Mouse (Mus musculus) heart, embryonic 12.5 days (tissue): Measurements from ENCODE around the gene Cpm. TPM values are rescaled to one million over a fixed set of nuclear protein-coding genes. Genes with fewer than 3 reads are reported as not detected.

Experiments
- ATAC-seq: fragments of 200-750 bp; cut with Nextera tagmentation; 2 replicates; pipeline ENCODE4 v1.8.0; 2017; ENCODE audit warnings: moderate TSS enrichment, moderate library complexity; ENCODE audit not compliant: insufficient number of reproducible peaks, low FRiP score
- H3K27ac ChIP-seq: fragments of 300-500 bp; sonication (generic); 2 replicates; pipeline ENCODE4 v1.5.1; 2016; ENCODE audit warnings: mild to moderate bottlenecking, moderate library complexity; ENCODE audit not compliant: poor library complexity, severe bottlenecking
- H3K27me3 ChIP-seq: fragments of 300-500 bp; sonication (generic); replicated peaks from 2 replicates; pipeline ENCODE4 v1.6.1; 2016; ENCODE audit warnings: mild to moderate bottlenecking, moderate library complexity
- H3K36me3 ChIP-seq: fragments of 300-500 bp; sonication (generic); 2 replicates; pipeline ENCODE4 v1.6.1; 2016; ENCODE audit warnings: mild to moderate bottlenecking, moderate library complexity
- H3K4me1 ChIP-seq: fragments of 300-500 bp; sonication (generic); replicated peaks from 2 replicates; pipeline ENCODE4 v1.6.1; 2016; ENCODE audit warnings: mild to moderate bottlenecking
- H3K4me2 ChIP-seq: fragments of 300-500 bp; sonication (generic); 2 replicates; pipeline ENCODE4 v1.6.1; 2016; ENCODE audit warnings: mild to moderate bottlenecking, moderate library complexity
- H3K4me3 ChIP-seq: fragments of 300-500 bp; sonication (generic); 2 replicates; pipeline ENCODE4 v1.5.1; 2016; ENCODE audit warnings: mild to moderate bottlenecking
- H3K9ac ChIP-seq: fragments of 300-500 bp; sonication (generic); 2 replicates; pipeline ENCODE4 v1.6.1; 2016; ENCODE audit warnings: mild to moderate bottlenecking, moderate library complexity
- H3K9me3 ChIP-seq: fragments of 300-500 bp; sonication (generic); replicated peaks from 2 replicates; pipeline ENCODE4 v1.6.1; 2016; ENCODE audit warnings: mild to moderate bottlenecking, moderate library complexity
- WGBS: fragments of 180-500 bp; shearing (Covaris S2); methylation state at CpG from one replicate; pipeline ENCODE4 v1.1.7; 2016; 5-methylcytosine and 5-hydroxymethylcytosine counted together
- polyA plus RNA-seq: library from polyadenylated mRNA; unstranded; fragments of >200 nt; fragmentation: Nextera tagmentation; extraction: Ambion mirVana; gene quantifications from 2 replicates; pipeline ENCODE4 v1.2.1, GENCODE M21; 2016

Gene Cpm
- polyA plus RNA-seq, 1 experiment from 2014 or later: 2.5 TPM

DNA sequence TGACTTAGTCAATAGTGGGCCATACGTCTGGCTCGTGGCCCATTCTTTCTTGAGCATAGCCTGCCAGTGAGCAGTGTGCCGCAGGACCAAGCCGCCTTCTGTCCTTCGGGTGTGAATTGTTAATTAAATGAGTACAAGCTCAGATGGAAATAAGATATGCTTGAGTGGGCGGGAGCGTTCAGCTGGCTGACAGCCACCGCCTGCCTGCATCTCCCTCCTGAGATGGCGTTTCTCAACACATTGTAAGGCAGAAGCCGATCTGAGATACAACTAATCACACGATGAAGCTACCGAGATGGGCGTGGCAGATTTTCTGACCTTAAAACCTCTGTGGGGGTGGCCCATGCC is 17.8 kb downstream of the Cpm start:
- H3K4me2 ChIP-seq: no peak overlapping the region
- H3K9me3 ChIP-seq: no peaks in the 10 kb centered on the region
- WGBS: 89% methylated on average over 13 of the region's 13 CpGs
- H3K27ac ChIP-seq: no peak overlapping the region
- H3K9ac ChIP-seq: no peak overlapping the region
- H3K36me3 ChIP-seq: no peaks in the 10 kb centered on the region
- H3K4me3 ChIP-seq: no peak overlapping the region
- no peaks in the 10 kb centered on the region for H3K4me1 ChIP-seq
- no peak for ATAC-seq
- no peaks in the 10 kb centered on the region for H3K27me3 ChIP-seq

DNA sequence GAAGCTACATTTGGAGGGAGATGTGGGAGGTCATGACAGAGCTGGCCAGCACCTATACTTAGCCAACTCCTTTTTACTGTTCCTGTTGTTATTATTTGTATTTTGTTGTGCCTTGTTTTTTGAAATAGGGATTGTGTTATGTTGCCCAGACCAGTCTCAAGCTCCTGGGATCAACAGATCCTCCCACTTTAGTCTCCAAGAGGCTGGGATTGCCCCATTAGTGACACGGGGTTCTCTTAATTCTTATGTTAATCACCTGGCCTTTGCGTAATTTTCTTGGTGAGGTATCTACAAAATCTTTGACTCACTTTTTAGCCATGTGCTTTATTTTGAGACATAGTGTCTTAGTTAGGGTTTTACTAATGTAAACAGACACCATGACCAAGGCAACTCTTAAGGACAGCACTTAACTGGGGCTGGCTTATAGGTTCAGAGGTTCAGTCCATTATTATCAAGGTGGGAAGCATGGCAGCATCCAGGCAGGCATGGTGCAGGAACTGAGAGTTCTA is 18.7 kb downstream of the Cpm start:
- Histone ChIP-seq H3K9me3 (no peaks in the 10 kb centered on the region), H3K4me2 (no peak overlapping the region), H3K4me3 (no peak overlapping the region), H3K9ac (no peak overlapping the region), H3K36me3 (no peaks in the 10 kb centered on the region), H3K4me1 (no peaks in the 10 kb centered on the region), H3K27me3 (no peaks in the 10 kb centered on the region), H3K27ac (no peak overlapping the region)
- no peak for ATAC-seq
- 80% methylated on average over 2 of the region's 2 CpGs for WGBS

DNA sequence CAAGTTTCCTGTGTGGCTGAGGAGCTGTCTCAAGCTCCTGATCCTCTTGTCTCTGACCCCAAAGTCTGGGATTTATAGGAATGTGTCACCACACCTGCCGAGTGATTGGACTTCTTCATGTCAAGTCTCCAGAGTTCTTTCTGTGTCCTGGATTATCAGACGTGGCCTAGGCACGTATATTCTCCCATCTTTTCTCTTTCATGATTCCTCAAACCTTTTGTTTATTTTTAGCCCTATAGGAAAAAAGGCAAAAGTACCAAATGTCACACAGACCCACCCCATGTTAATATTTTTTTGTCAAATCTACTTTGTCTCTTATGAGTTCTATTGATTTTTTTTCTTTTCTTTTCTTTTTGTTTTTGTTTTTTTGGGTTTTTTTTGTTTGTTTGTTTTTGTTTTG is 19.3 kb downstream of the Cpm start:
- no peak for ATAC-seq
- Histone ChIP-seq H3K27ac (no peak overlapping the region), H3K9ac (no peak overlapping the region), H3K4me3 (no peak overlapping the region), H3K9me3 (no peaks in the 10 kb centered on the region), H3K27me3 (no peaks in the 10 kb centered on the region), H3K4me2 (no peak overlapping the region), H3K36me3 (no peaks in the 10 kb centered on the region), H3K4me1 (no peaks in the 10 kb centered on the region)
- 70% methylated on average over 3 of the region's 3 CpGs for WGBS

DNA sequence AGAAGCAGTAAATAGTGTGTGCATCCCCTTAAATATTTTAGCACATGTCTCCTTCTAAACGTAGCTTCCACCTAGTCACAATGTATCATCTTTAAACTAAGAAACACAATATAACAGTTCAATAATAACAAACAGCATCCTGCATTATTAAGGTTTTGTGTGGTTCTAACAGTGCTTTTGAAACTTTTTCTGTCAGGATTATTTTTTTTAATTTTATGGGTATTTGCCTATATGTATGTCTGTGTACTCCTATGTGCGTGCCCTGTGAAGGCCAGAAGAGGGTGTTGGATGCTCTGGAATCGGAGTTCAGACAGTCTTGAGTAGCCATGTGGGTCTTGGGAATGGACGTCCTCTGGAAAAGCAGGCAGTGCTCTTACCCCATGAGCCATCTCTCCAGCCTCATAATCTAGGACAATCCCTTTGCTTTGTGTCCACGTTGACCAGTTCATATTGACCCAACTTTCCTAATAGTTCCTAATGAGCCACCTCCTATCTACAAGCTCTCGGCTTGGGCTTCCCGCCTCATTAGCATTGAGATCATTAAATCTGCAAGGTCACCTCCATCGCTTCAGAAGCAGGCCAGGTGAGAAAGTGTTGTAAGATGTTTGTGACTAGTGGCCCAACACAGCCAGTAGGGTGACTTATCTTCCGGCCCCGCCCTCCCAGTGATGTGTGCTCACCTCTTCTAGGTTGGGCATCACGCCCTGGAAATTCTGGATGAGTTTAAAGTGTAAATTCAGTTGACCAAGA is 20.2 kb downstream of the Cpm start:
- H3K9ac ChIP-seq: no peak overlapping the region
- H3K27me3 ChIP-seq: no peaks in the 10 kb centered on the region
- no peak for ATAC-seq

GRCm38 (mm10) chr10:117650042-117650655 is 20.8 kb downstream of the Cpm start:
- H3K4me1 ChIP-seq: no peaks in the 10 kb centered on the region
- whole genome bisulfite sequencing: 81% methylated on average over 12 of the region's 12 CpGs
- no peaks in the 10 kb centered on the region for H3K9me3 ChIP-seq
- H3K4me3 ChIP-seq: no peak overlapping the region
- no peak overlapping the region for H3K9ac ChIP-seq
- no peak overlapping the region for H3K27ac ChIP-seq
- H3K4me2 ChIP-seq: no peak overlapping the region
- no peaks in the 10 kb centered on the region for H3K36me3 ChIP-seq
- no peaks in the 10 kb centered on the region for H3K27me3 ChIP-seq
- no peak for ATAC-seq

More for the DNA sequence above, 20.2 kb downstream of the Cpm start:
- WGBS: 80% methylated on average over 11 of the region's 11 CpGs
- H3K4me3 ChIP-seq: no peak overlapping the region
- no peaks in the 10 kb centered on the region for H3K9me3 ChIP-seq
- H3K36me3 ChIP-seq: no peaks in the 10 kb centered on the region
- H3K4me2 ChIP-seq: no peak overlapping the region
- H3K4me1 ChIP-seq: no peaks in the 10 kb centered on the region
- H3K27ac ChIP-seq: no peak overlapping the region

- Histone ChIP-seq H3K4me1 (no peaks in the 10 kb centered on the region), H3K36me3 (no peaks in the 10 kb centered on the region), H3K4me3 (no peak overlapping the region), H3K9me3 (no peaks in the 10 kb centered on the region), H3K9ac (no peak overlapping the region), H3K27ac (no peak overlapping the region), H3K27me3 (no peaks in the 10 kb centered on the region), H3K4me2 (no peak overlapping the region)
- 78% methylated on average over 7 of the region's 7 CpGs for WGBS
- no peak for ATAC-seq
Observed at GRCm38 (mm10) chr10:117650725-117651124, 21.4 kb downstream of the Cpm start.

DNA sequence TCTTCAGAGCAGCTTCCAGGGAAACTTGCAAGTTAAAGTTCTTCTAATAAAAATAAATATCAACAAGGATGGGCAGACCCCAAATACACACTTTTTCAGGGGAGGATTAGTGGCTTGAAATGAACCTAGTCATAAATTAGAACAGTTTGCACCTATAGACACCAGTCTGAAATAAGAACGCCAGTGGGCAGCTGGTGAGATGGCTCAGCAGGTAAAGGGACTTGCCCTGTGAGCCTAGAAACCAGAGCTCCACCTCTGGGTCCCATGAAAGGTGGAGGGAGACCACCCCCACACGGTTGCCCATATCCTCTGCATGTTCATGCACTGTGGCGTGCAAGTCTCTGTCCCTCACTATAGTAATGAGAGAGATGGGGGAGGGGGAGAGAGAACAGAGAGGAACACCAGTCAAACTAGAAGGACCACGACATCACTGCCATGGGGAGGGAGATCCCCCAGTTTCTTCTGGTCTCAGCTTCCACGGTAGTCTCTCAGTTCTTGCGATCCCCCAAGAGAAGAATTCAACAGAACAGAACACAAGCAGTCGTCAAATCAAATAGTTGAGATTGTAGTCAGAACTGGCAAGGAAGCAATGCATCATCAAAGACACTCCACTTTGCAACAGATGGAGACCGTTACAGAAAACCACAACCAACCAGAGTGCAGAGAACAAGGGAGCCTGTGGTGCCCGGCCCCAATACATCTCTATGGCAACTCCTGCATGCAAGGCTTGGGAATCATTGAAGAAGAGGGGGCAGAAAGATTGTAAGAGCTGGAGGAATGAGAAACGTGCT is 22.5 kb downstream of the Cpm start:
- H3K27me3 ChIP-seq: no peaks in the 10 kb centered on the region
- H3K36me3 ChIP-seq: no peaks in the 10 kb centered on the region
- no peak overlapping the region for H3K4me3 ChIP-seq
- H3K4me1 ChIP-seq: no peaks in the 10 kb centered on the region
- 68% methylated on average over 10 of the region's 10 CpGs for WGBS
- no peak overlapping the region for H3K4me2 ChIP-seq
- H3K9me3 ChIP-seq: no peaks in the 10 kb centered on the region
- no peak for ATAC-seq
- no peak overlapping the region for H3K27ac ChIP-seq
- H3K9ac ChIP-seq: no peak overlapping the region

- Histone ChIP-seq H3K4me3 (no peak overlapping the region), H3K4me2 (no peak overlapping the region), H3K27ac (no peak overlapping the region), H3K36me3 (no peaks in the 10 kb centered on the region), H3K27me3 (no peaks in the 10 kb centered on the region), H3K9me3 (no peaks in the 10 kb centered on the region), H3K4me1 (no peaks in the 10 kb centered on the region), H3K9ac (no peak overlapping the region)
- ATAC-seq: no peak
- WGBS: 83% methylated on average over 4 of the region's 4 CpGs
Observed at GRCm38 (mm10) chr10:117652378-117652774, 23.1 kb downstream of the Cpm start.

DNA sequence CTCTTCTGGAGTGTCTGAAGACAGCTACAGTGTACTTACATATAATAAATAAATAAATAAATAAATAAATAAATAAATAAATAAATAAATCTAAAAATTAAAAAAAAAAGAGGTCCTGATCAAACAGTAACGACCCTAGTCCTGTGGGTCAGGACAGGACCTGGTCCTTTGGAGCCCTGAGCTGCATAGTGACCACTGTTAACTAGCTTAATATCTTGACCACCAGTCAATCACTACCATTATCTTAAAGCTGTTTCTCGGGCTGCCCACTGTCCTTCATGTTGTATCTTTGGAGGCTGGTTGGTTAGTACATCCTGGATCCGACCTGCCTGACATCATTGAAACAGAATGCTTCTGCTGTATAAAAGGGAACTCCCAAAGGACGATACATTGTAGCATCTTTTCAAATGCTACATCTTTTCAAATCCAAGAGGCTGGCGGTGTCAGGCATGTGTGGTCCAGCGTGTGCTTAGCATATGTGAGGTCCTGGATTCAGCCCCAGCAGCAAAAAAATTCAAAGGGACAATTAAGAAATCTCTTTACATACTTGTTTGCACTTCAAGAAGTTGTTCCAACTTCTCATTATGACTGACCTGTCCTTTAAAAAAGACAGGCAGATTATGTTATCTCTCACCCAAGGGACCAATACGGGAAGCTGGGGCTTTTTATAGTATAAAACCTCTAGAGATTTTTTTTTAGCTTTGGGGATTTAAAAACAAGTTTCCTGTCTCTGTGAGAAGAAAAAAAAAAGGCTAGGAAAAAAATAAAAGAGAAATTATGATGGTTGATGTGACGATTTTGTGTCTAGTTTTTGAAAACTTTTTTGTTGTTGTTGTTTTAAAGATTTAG is 23.9 kb downstream of the Cpm start:
- H3K9me3 ChIP-seq: no peaks in the 10 kb centered on the region
- 71% methylated on average over 8 of the region's 8 CpGs for whole genome bisulfite sequencing
- H3K36me3 ChIP-seq: no peaks in the 10 kb centered on the region
- ATAC-seq: no peak
- no peak overlapping the region for H3K9ac ChIP-seq
- H3K27me3 ChIP-seq: no peaks in the 10 kb centered on the region
- H3K4me2 ChIP-seq: no peak overlapping the region
- no peak overlapping the region for H3K27ac ChIP-seq
- H3K4me3 ChIP-seq: no peak overlapping the region
- no peaks in the 10 kb centered on the region for H3K4me1 ChIP-seq

DNA sequence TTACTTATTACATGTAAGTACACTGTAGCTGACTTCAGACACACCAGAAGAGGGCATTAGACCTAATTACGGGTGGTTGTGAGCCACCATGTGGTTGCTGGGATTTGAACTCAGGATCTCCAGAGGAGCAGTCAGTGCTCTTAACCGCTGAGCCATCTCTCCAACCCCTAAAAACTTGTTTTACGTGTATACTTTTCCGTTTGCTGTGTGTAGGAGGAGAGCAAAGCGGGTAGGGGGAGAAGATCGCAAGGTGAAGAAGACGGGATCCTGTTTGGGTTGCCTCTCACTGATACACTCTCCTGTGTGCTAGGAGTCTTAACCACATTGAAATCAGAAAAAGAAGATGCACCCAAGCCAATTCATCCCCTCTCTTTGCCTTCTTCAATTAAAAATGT is 24.5 kb downstream of the Cpm start:
- H3K36me3 ChIP-seq: no peaks in the 10 kb centered on the region
- no peak for ATAC-seq
- H3K9me3 ChIP-seq: no peaks in the 10 kb centered on the region
- H3K9ac ChIP-seq: no peak overlapping the region
- H3K27me3 ChIP-seq: no peaks in the 10 kb centered on the region
- no peak overlapping the region for H3K4me3 ChIP-seq
- no peaks in the 10 kb centered on the region for H3K4me1 ChIP-seq
- H3K4me2 ChIP-seq: no peak overlapping the region
- H3K27ac ChIP-seq: no peak overlapping the region
- 88% methylated on average over 7 of the region's 7 CpGs for WGBS
